Mouse (Mus musculus) right cerebral cortex, postnatal 36 days (tissue): Measurements from ENCODE around the gene Npy4r.

Experiments
- DNase-seq, 2 experiments: peaks; one replicate each; pipeline ENCODE4 v3.0.0; 2022; ENCODE audit warnings: low spot score in 2 of 2, mixed read lengths in 1 of 2

Gene Npy4r

DNA sequence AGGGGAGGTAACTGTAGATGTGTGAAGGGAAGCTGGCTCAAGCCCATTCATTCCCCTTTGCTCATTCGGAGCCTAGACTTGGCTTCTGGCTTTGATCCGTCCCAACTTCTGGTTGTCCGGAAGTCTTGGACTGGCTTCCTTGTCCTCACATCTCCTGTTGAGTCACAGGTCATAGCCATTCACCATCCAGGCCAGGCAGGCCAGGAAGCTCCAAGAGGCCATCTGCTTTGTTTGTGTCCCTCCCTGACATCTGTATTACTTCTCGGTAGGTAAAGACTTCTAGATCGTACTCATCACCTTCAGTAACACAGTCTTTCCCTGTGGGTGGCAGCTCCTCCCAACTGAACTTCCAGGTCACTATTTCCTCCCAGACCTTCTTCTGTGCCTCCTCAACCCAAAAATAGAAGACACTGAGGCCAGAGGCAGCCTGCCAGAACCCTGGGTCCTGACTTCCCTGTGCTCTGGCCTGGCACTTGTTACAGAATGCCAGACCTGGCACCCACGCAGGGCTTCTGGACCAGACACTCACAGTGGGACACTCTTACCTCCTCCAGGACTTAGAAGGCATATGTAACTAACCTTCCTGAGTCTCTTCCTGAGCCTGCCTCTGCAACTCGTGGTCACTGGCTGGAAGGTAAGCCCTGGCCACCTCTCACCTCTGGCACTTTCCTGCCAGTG is 33.1 kb downstream of the Npy4r start:
- DNase-seq, result no peak

DNA sequence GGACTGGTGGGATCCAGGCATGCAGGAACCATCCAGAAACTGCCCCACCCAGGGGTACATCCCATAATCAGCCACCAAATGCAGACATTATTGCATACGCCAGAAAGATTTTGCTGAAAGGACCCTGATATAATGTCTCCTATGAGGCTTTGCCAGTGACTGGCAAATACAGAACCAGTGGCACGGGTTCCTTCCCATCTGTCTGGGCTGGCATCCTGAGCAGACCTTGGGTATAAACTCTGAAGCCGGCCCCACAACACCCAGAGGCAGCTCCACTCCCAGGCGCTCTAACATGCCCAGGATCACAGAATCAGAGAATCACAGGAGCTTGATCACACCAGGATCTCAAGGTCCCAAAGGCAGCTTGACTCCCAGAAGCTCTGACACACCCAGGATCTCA is 38.0 kb downstream of the Npy4r start:
- DNase-seq, result no peak

DNA sequence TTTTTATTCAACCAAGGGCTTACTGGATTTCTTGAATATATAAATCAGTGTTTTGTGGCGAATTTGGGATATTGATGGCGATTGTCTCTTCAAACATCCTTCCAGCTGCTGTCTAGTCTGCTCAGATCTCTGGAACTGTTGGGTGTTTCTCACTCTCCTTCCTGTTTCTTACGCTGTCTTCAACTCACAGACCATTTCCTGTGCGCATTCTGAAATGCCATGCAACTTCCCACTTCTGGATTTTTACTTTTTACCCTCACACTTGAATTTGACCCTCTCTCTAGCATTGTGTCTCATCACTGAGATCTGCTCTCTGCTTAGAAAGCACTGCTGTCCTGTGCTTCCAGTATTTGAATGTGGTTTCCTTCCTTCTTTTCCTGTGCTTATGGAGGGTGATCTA is 44.7 kb downstream of the Npy4r start:
- DNase-seq, result no peak

DNA sequence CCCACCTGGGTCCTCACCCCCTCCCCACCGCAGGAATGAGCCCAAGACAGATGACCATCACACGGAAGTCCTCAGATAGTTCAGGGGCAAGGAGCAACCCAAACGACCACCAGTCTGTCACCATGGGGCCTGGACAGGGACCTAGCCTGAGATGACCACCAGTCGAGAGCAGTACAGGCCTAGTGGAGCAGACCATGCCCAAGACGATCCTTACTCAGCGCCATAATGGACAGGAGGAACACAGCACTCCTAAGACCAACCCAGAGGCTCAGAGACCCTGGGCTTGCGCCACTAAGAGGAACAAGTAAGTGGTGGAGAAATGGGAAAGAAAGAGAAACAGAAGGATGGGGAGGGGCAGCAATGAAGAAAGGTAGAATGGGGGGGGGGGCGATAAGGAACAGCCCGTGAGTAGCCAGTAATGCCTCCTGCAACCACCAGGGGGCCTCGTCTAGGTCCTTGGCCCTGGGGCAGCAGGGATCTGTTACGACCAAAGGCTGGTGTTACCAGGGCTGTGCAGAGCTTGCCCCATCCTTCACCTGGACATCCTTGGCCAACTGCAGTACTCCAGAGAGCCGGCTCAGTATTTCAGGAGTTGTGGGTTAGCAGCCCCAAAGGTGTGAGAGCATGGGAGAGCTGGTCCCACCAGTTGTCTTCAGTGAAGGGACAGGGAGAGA is 45.8 kb downstream of the Npy4r start:
- no peak for DNase-seq

DNA sequence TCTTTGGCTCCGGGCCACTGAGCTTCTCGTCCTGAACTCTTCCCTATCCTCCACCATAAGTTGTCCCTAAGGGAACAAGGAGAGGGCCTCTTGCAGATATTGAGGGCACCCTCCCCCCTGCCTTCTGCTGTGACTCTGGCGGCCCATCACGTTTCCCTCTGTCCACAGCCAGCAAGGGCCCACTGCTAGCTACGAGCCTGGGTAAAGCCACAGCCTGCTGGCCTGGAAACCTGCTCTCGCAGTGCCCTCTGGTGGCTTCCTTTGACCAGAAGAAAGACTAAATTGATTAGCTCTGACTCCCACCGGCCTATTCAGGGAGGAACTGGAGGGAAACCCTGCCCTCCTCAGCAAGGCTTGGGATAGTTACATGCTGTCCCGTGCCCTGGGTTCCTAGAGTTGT is 47.4 kb downstream of the Npy4r start:
- DNase-seq, result peak in 1 of 2 experiments; percentile 7

DNA sequence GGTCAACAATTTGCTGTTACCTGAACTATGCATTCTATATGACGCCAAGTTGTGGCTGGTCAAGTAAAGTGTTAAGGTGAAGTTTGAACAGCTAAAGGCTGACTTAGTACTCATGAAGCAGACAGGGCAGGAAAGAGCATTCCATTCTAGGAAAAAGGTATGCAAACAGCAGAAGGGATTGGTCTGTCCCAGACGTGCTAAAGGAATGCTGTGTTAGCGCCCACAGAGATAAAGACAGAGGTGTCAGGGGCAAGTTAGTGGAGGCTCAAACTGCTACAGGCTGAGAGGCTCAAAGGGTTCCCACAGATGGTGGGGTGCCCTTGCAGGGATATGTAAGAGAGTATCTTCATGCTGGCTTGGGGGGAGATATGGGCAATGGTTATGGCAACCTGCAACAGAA is 48.4 kb downstream of the Npy4r start:
- no peak for DNase-seq

DNA sequence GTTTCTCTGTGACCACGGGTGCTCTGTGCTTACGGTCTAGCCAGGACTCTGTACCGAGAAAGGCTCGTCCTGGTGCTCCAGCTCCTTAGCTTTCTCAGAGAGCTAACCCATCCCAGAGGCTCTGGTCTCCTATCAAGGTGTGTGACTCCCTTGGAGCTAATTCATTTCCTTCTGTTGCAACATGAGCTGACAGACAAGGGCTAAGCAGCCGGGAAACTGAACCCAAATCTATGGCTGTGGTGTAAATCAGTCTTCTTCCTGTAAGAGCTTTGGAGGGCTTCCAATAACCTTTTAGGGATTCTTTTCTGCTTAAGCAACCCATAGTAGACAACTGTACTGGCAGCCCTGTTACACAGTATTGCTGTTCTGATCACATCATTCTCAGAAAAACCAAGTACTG is 49.7 kb downstream of the Npy4r start, which contains the start of gene A630023A22Rik:
TSS of gene A630023A22Rik (minus strand) at position 154 of the 400 bp plus-strand sequence.
- DNase-seq, result no peak

DNA sequence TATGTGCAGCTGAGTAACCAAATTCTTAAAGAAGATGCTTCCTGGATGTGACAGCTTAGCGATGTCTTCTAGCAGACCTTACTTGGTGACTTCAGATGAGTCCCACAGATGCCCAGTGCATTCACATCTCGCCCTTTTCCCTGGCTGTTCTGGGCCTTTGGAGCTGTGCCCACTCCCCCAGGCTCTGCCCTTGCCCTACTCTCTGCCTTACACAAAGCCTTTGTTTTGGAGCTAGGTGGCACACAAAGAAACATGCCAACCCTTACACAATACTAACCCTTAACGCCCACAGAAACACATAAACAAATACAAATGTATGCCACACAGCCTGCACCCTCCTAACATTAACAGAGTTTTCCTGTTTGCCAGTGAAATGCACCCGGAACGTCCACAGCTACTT is 56.1 kb downstream of the Npy4r start:
- no peak for DNase-seq
